Comparison of ENCODE assay signal across 24 mouse cellular contexts in genomic region chr5:73217116-73217515, GRCm38 (mm10). TPM values are rescaled to one million over a fixed set of nuclear protein-coding genes. Genes with fewer than 3 reads are reported as not detected.
DNase-seq lines count a peak whose midpoint lies in the region; ATAC-seq and TF ChIP-seq lines count a peak whose summit lies in the region.
"Had no signal": no experiment of that assay in that cellular context is flagged by ENCODE, and none has a peak within 500 bp of the region (broad histone marks: within the 10 kb centered on the region; RNA-seq: fewer than 3 reads in every experiment).

No protein-coding gene starts in this region.

- no peak for TF ChIP-seq POLR2A in ES-Bruce4 (IDR thresholded peaks at IDR 0.05; ENCODE audit: insufficient read depth, low read length)

- no peak for TF ChIP-seq EP300 in ES-Bruce4 (IDR thresholded peaks at IDR 0.05; ENCODE audit: insufficient read depth, low read depth, low read length)

- 0 out of 2 replicates have a peak, but pooled peaks cover 6% of the 10 kb centered on the region for H3K36me3 ChIP-seq in midbrain, embryonic 11.5 days (ENCODE audit: control insufficient read depth, insufficient read depth, low read length)
- 0 out of 2 replicates have a peak, but pooled peaks cover 6% of the 10 kb centered on the region for H3K36me3 ChIP-seq in midbrain, embryonic 14.5 days (ENCODE audit: control insufficient read depth, insufficient read depth, low read length)
- no peaks in the 10 kb centered on the region for H3K36me3 ChIP-seq in ES-Bruce4 (ENCODE audit: control insufficient read depth, insufficient read depth, low read length, poor library complexity, severe bottlenecking)

- TF ChIP-seq CTCF in ES-Bruce4 (IDR thresholded peaks at IDR 0.05; ENCODE audit: low read depth, low read length): no peak

- intact Hi-C loops in left cerebral cortex, postnatal 14 days (cut with DNase I): no loop called here

- no peak overlapping the region for H3K9ac ChIP-seq in midbrain, embryonic 11.5 days (ENCODE audit: low read length)
- no peak overlapping the region for H3K9ac ChIP-seq in midbrain, embryonic 14.5 days (replicated peaks; ENCODE audit: low read length)
- no peak overlapping the region for H3K9ac ChIP-seq in ES-Bruce4 (ENCODE audit: low read depth, poor library complexity, severe bottlenecking)
- H3K9ac ChIP-seq: embryonic facial prominence, embryonic 13.5 days; embryonic facial prominence, embryonic 15.5 days; forebrain, embryonic 13.5 days; forebrain, embryonic 15.5 days; forebrain, postnatal 0 days had no signal

- no peak for ATAC-seq in midbrain, embryonic 11.5 days (ENCODE audit: low FRiP score)
- no peak for ATAC-seq in midbrain, embryonic 14.5 days (ENCODE audit: low FRiP score, low TSS enrichment)
- ATAC-seq in erythroblast, adult 5-6 weeks (replicated peaks; ENCODE audit: low FRiP score, poor library complexity, severe bottlenecking): no peak
- no peak for ATAC-seq in CD4-positive, CD25-positive, alpha-beta regulatory T cell, adult 4 months
- ATAC-seq: forebrain, embryonic 13.5 days; forebrain, embryonic 15.5 days; forebrain, postnatal 0 days; Patski had no signal

- H3K4me1 ChIP-seq in midbrain, embryonic 11.5 days (ENCODE audit: control insufficient read depth, insufficient read depth, low read length): no peaks in the 10 kb centered on the region
- no peaks in the 10 kb centered on the region for H3K4me1 ChIP-seq in midbrain, embryonic 14.5 days (ENCODE audit: control insufficient read depth, insufficient read depth, low read length)
- peaks cover 2% of the 10 kb centered on the region for H3K4me1 ChIP-seq in ES-Bruce4 (ENCODE audit: control insufficient read depth, insufficient read depth, low read length)
- H3K4me1 ChIP-seq: embryonic facial prominence, embryonic 13.5 days; forebrain, embryonic 13.5 days; forebrain, embryonic 15.5 days had no signal

- no peaks in the 10 kb centered on the region for H3K27me3 ChIP-seq in midbrain, embryonic 11.5 days (ENCODE audit: control insufficient read depth, insufficient read depth, low read length)
- no peaks in the 10 kb centered on the region for H3K27me3 ChIP-seq in midbrain, embryonic 14.5 days (ENCODE audit: control insufficient read depth, insufficient read depth, low read length)
- H3K27me3 ChIP-seq in ES-Bruce4 (ENCODE audit: control insufficient read depth, insufficient read depth, low read length, poor library complexity, severe bottlenecking): no peaks in the 10 kb centered on the region
- H3K27me3 ChIP-seq: embryonic facial prominence, embryonic 13.5 days; embryonic facial prominence, embryonic 15.5 days; forebrain, embryonic 13.5 days; forebrain, embryonic 15.5 days; Patski had no signal

- no peak overlapping the region for H3K4me3 ChIP-seq in midbrain, embryonic 11.5 days (ENCODE audit: low read depth, low read length)
- no peak overlapping the region for H3K4me3 ChIP-seq in midbrain, embryonic 14.5 days (replicated peaks; ENCODE audit: low read depth, low read length)
- H3K4me3 ChIP-seq in ES-Bruce4 (ENCODE audit: low read depth, low read length): no peak overlapping the region
- H3K4me3 ChIP-seq: embryonic facial prominence, embryonic 13.5 days; embryonic facial prominence, embryonic 15.5 days; forebrain, embryonic 13.5 days; forebrain, embryonic 15.5 days had no signal

- H3K9me3 ChIP-seq in midbrain, embryonic 11.5 days (ENCODE audit: control insufficient read depth, low read length): no peaks in the 10 kb centered on the region
- no peaks in the 10 kb centered on the region for H3K9me3 ChIP-seq in midbrain, embryonic 14.5 days (ENCODE audit: control insufficient read depth, low read length)
- no peaks in the 10 kb centered on the region for H3K9me3 ChIP-seq in ES-Bruce4 (replicated peaks; ENCODE audit: control insufficient read depth, insufficient read depth, low read length, poor library complexity, severe bottlenecking)
- H3K9me3 ChIP-seq: embryonic facial prominence, embryonic 13.5 days; embryonic facial prominence, embryonic 15.5 days; forebrain, embryonic 13.5 days; forebrain, embryonic 15.5 days had no signal

- no peak overlapping the region for H3K27ac ChIP-seq in midbrain, embryonic 11.5 days (ENCODE audit: low read depth, low read length)
- H3K27ac ChIP-seq in midbrain, embryonic 14.5 days (replicated peaks; ENCODE audit: low read depth, low read length): no peak overlapping the region
- H3K27ac ChIP-seq in ES-Bruce4 (ENCODE audit: insufficient read depth, low read length): peak overlapping the region; percentile 13; the same call in 1 of the 2 replicates
- H3K27ac ChIP-seq: embryonic facial prominence, embryonic 13.5 days; embryonic facial prominence, embryonic 15.5 days; forebrain, embryonic 13.5 days; forebrain, embryonic 15.5 days had no signal

- DNase-seq in midbrain, embryonic 11.5 days (ENCODE audit: low spot score, missing footprints): peak; percentile 17
- DNase-seq in midbrain, embryonic 14.5 days: no peak
- peak; percentile 46 for DNase-seq in Muller cell, postnatal 12 days (ENCODE audit: inconsistent ontology term)
- no peak for DNase-seq in left cerebral cortex, postnatal 14 days (ENCODE audit: low spot score in 2 of 2)
- DNase-seq: adrenal gland, adult 2 months; adrenal gland, postnatal 10 days; adrenal gland, postnatal 25 days; B cell, adult 2 months; cerebellum, adult 11 months; cerebellum, adult 18-20 months; cerebellum, adult 8-10 months; cerebellum, adult 9-11 months; cerebellum, postnatal 14 days; cerebellum, postnatal 36 days; embryo, embryonic 11 days; forebrain, postnatal 0 days had no signal

- H3K4me2 ChIP-seq in midbrain, embryonic 11.5 days: no peak overlapping the region
- no peak overlapping the region for H3K4me2 ChIP-seq in midbrain, embryonic 14.5 days (ENCODE audit: low read length)
- H3K4me2 ChIP-seq: embryonic facial prominence, embryonic 13.5 days; embryonic facial prominence, embryonic 15.5 days; forebrain, embryonic 13.5 days; forebrain, embryonic 15.5 days had no signal

- WGBS in midbrain, embryonic 11.5 days: 94% methylated on average over 1 of the region's 1 CpGs
- 97% methylated on average over 1 of the region's 1 CpGs for WGBS in midbrain, embryonic 14.5 days

RNA-seq across cellular contexts. Expression of gene Fryl, which starts 39.3 kb away (rescaled TPM):
- 39.0 and 42.5 TPM in 2 replicates for polyA plus RNA-seq in midbrain, embryonic 11.5 days (2014; fragmentation: Nextera tagmentation; extraction: Ambion mirVana)
- polyA plus RNA-seq in midbrain, embryonic 14.5 days (2014; fragmentation: Nextera tagmentation; extraction: Ambion mirVana): 45.3 and 48.5 TPM in 2 replicates
- polyA plus RNA-seq in ES-Bruce4 (2011; ENCODE audit: insufficient read depth, insufficient read length, low read depth, missing spikeins): 94.8 and 101 TPM in 2 replicates
- total RNA-seq in left cerebral cortex, postnatal 14 days (2021): 10 to 100 TPM; 48.3 to 49.7 TPM
- total RNA-seq in erythroblast, adult 5-6 weeks (2015; ENCODE audit: low replicate concordance): 635 and 792 TPM in 2 replicates
- total RNA-seq in erythroblast, adult 5-6 weeks (2017; ENCODE audit: low replicate concordance): 1,411 and 1,492 TPM in 2 replicates
- polyA plus RNA-seq in CD4-positive, CD25-positive, alpha-beta regulatory T cell, adult 4 months (2017; shearing (Covaris generic)): 100 to 1,000 TPM; 101 TPM

Comparison
In these comparisons a context has a peak if more than half of its experiments do, and no peak if none do; other contexts are left out.
1. DNase-seq: peak in midbrain, embryonic 11.5 days (single experiment) and Muller cell, postnatal 12 days (single experiment); none in midbrain, embryonic 14.5 days (single experiment) and left cerebral cortex, postnatal 14 days (0 of 2).